Mouse (Mus musculus): ENCODE data around the gene Cdt1.
A peak's percentile ranks its signal among the peaks of the same experiment; 100 is the strongest.

Gene Cdt1

GRCm38 (mm10) chr8:122574667-122575251 lies 6.9 kb downstream of the Cdt1 start:
- no peak for DNase-seq (ENCODE audit: low spot score in 2 of 2)

DNA sequence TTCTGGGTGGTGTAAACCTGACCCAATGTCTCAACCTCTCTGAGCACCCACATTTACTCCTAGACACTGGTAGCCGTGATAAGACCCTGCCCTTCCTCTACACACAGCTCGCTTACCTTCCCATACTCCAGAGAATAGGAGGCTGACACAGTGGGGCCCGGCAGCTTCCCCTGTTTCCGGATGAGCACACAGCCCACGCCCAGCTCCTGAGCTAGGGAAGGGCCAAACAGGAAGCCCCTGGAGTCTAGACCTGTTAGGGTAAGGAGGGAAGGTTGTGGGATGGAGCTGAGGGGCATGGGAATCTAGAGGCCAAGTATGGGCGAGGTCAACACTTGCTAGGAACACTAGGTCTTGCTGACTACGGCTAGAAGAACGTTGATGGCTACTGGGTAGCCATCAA lies 7.5 kb downstream of the Cdt1 start:
- no peak for DNase-seq (ENCODE audit: low spot score in 2 of 2)

GRCm38 (mm10) chr8:122575735-122576647 lies 8.2 kb downstream of the Cdt1 start:
- DNase-seq (ENCODE audit: low spot score in 2 of 2): no peak

DNA sequence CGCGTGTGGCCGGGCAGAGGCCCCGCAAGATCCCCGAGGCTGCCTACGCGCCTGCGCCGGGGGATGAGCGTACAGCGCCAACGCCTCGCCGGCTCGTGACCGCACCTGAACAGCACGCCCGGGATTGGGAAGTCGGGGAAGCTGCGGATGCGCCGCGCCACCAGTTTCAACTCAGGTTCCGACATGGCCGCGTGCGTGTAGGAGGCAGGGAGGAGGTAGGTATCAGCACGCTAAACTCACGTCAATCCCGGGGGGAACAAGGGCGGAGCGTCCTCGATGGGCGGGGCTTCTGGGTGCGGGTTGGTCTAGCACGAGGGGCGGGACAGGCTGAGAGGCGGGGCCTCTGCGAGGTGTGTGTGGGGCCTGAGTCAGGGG lies 8.8 kb downstream of the Cdt1 start, which contains the start of gene Aprt:
Gene Aprt, minus strand, starts transcription at position 262 of the 375 bp plus-strand sequence.
- DNase-seq (ENCODE audit: low spot score in 2 of 2): peak; percentile 93 to 94

DNA sequence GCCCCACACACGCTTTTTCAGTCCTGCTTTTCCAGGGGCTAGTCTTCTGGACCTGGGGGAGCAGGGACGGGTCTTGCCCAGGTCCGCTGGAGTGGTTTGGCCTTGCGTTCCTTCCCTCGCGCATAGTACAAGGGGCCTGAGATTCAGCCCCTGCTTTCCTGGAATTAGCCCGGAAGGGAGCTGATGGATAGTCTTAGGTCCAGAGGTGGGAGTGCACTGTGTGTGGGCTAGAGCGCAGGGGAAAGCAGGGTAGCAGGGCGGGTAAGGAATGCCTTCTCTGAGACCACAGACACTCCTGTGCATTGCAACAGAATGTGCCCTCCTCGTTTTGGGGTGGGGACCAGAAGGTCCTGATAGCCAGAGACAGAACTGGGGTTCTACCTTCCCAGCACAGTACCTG lies 9.3 kb downstream of the Cdt1 start:
- DNase-seq (ENCODE audit: low spot score in 2 of 2): no peak

DNA sequence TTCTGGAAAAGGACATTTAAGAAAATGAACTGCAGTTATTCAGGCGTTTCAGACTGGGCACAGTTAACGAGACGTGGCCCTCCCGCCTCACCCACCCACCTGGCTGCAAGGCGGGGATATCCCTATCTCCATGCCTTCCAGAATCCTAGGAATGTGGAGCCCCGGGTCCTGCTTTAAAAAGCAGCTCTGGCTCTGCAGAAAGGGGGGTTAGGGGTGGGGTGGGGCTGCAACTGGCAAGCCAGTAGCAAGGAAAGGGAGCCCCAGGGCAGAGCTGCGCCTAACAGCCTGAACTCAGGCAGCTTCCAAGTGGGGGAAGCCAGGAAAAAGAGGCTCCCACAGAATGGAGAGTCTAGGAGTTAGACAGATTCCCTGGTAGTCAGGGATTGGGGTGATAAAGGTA lies 11.4 kb downstream of the Cdt1 start:
- DNase-seq (ENCODE audit: low spot score in 2 of 2): no peak

DNA sequence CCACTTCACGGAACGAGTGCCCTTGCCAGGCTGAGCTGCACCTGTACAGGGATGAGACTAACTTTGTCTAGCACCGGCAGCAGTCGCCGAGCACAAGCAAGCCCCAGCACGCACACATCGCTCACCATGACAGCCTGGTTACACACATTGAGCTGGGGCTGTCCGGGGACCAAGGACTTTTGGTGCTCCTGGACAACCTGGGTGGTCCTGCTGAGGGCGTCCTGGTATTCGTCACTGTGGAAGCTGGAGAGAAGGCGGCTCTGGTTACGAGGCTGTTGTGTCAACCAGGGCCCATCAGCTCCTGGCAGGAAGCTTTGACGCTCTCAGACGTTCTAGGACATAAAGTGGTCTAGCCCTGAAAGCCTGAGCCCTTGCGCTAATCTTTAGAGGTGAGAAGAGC lies 13.1 kb downstream of the Cdt1 start:
- DNase-seq (ENCODE audit: low spot score in 2 of 2): no peak

DNA sequence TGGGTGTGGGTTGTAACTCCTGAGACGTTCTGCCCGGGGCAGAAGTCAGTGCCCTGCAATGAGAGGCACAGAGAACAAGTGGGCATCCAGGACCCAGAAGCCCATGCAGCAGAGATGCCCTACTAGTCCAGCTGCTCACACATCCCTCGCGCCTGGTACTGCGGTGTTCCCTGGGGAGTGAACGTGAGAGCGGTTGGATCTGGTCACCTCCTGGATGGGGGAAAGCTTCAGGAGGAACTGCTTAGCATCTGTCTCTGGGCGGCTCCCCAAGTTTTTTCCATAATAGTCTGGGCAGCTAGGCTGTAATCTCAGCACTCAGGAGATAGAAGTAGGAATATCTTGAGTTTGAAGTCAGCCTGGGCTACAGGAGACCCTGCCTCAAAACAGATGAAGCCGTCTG lies 17.2 kb downstream of the Cdt1 start:
- DNase-seq (ENCODE audit: low spot score in 2 of 2): no peak

- no peak for DNase-seq (ENCODE audit: low spot score in 2 of 2)
These were observed 17.6 kb downstream of the Cdt1 start for GRCm38 (mm10) chr8:122585411-122585891.

DNA sequence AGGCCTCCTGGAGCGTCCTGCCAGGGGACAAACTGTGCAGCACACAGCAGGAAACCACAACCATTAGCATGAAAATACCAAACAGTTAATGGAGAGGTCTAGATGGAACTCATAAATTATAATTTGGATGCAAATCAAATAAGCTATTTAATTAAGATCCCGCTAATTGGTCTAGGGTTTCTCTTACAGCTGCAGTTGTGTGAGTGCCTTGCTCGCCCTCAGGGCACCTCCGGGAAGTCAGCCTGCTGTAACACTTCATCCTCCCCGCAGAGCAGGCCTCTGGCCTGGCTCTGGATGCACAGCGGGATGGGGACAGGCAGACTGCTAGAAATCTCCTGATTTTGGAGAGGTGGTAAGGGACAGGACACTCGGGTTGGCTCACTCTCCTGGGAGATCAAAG lies 18.4 kb downstream of the Cdt1 start:
- DNase-seq (ENCODE audit: low spot score in 2 of 2): no peak

- no peak for DNase-seq (ENCODE audit: low spot score in 2 of 2)
These were observed 18.9 kb downstream of the Cdt1 start for GRCm38 (mm10) chr8:122586749-122587148.

DNA sequence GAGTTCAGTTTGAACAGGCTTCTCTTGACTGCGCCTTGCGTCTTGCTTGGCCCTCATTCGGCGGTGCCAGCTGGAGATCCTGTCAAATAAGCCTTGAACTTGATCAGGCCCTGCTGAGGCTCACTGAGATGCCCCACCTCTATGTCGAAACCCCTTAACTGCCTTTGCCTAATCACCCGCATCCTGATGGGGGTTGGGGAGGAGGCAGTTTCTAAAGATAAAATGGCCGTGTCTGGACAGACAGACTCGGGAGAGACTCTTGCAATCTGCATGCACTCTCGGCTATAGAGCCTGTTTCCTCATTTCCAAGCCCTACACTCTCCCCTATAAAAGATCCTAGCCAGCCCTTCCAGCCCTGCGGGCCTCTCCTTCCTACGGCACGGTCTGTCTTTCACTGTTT lies 25.4 kb downstream of the Cdt1 start:
- DNase-seq (ENCODE audit: low spot score in 2 of 2): no peak

DNA sequence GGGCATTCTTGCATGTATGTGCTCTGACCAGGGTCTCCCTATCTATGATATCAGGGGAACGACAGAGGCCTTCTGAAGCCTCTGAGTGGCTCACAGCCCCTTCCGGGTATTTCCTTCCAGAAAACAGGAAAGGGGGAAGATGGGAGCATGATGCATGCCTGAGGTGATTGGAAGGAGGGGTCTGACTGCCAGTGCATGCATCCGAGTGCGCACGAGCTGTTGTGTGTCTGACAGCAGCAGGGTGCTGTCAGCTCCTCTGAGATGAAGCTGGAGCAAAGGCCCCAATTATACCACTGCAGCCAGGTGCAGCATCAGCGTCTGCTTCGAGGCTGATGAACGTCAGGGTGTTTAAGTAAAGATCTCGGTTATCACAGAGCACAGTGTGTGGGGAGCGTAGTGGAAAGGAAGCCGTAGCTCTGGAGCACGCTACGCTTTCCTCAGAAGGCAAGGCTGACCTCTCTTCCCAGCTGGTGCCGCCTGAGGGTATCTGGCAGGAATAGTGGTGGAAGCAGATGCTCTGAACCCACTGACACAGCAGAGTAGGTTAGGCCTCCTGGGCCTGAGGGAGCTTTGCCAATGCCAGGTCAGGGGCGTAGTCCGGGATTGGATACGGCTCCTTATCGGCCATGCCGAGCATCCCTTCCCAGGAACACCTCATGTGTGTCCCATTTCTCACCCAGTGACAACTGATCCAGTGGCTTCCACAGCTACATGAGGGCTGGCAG lies 26.1 kb downstream of the Cdt1 start:
- DNase-seq (ENCODE audit: low spot score in 2 of 2): no peak

- no peak for DNase-seq (ENCODE audit: low spot score in 2 of 2)
These were observed 28.2 kb downstream of the Cdt1 start for GRCm38 (mm10) chr8:122596031-122596430.

DNA sequence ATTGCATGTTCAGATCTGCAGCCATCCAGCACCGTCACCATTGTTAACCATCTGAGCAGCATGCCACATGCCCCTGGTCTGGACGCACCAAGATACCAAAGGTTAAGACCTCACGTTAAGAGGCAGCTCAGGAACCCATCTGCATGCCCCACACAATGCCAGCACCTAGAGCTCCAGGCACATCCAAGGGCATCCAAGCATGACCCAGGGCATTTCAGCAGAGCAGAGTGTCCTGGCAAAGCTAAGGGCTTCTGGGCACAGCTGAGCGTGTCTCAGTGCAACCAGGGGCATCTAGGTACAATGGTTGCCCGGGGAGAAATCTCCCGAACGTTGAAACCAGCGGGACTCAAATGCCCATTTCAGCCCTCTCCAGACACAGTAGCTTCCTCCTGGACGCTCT lies 32.9 kb downstream of the Cdt1 start:
- no peak for DNase-seq (ENCODE audit: low spot score in 2 of 2)

DNA sequence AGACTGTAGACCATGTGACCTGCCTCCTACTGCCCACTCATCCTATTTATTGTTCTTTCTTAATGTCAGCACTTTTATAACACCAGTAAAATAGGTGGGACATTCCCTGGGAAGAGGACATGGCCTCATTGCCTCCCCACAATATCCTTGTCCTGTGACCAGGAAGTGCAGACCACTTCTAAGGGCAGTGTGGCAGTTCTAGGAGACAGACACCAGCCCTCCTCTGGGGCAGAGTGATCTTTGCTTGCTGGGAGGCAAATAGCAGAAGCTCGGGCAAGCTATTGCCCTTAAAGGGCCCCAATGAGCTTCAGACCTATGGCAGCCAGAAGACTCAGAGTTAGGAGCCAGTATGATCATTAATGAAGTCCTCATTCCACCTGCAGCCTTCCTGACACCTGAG lies 36.8 kb downstream of the Cdt1 start:
- no peak for DNase-seq (ENCODE audit: low spot score in 2 of 2)

GRCm38 (mm10) chr8:122605367-122605766 lies 37.6 kb downstream of the Cdt1 start:
- DNase-seq (ENCODE audit: low spot score in 2 of 2): no peak

GRCm38 (mm10) chr8:122606810-122607209 lies 39.0 kb downstream of the Cdt1 start:
- DNase-seq (ENCODE audit: low spot score in 2 of 2): no peak

GRCm38 (mm10) chr8:122610209-122610608 lies 42.4 kb downstream of the Cdt1 start:
- no peak for DNase-seq (ENCODE audit: low spot score in 2 of 2)

GRCm38 (mm10) chr8:122610612-122611277 lies 42.9 kb downstream of the Cdt1 start:
- DNase-seq (ENCODE audit: low spot score in 2 of 2): peak in 1 of 2 experiments; percentile 18

GRCm38 (mm10) chr8:122611295-122612133 lies 43.7 kb downstream of the Cdt1 start, which contains the start of the genes Galns and Trappc2l:
Galns (minus strand) TSS chr8:122611463.
Trappc2l (plus strand) TSS chr8:122611640.
- DNase-seq (ENCODE audit: low spot score in 2 of 2): peak; percentile 91 to 94

All from right cerebral cortex, adult 2 months (tissue).